ENCODE assay signal across 1 mouse cellular context in the genomic region with DNA sequence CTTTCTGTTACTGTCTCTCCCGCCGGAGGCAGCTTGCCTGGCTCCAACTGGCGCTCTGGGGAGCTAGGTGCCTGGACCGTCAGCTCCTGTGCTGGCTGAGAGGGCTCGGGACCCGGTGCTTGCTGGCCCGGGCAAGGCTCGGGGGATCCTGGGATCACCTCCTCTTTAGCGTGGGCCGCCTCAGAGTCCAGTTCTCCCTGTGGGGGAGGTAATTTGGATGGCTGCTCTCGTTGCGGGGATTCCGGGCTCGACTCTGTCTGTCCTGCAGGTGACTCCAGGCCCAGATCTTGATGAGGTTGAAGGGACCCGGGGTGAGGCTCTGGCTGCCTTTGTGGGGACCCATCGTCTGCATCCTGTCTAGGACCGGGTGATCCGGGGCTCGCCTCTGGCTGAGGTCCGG.
TF ChIP-seq lines count a peak whose summit lies in the region.

No protein-coding gene starts in this region.

TF ChIP-seq in MEL, 35 proteins besides CTCF, POLR2A, EP300 and RAD21:
- no peak for TF ChIP-seq KAT2A (conservative IDR thresholded peaks at IDR 0.05; ENCODE audit: low read depth, low read length)
- TF ChIP-seq MXI1 (IDR thresholded peaks at IDR 0.05; ENCODE audit: low read depth, low read length): no peak
- TF ChIP-seq ETS1 (IDR thresholded peaks at IDR 0.05; ENCODE audit: low read depth, low read length): no peak
- TF ChIP-seq CHD1 (IDR thresholded peaks at IDR 0.05; ENCODE audit: low read depth, low read length): no peak
- TF ChIP-seq TAL1 (IDR thresholded peaks at IDR 0.05; ENCODE audit: low read length): no peak
